Mouse (Mus musculus): ENCODE data around the gene Vasp. TPM values are rescaled to one million over a fixed set of nuclear protein-coding genes. Genes with fewer than 3 reads are reported as not detected.

Vasp gene
- polyA plus RNA-seq, 1 experiment from 2014 or later, result 108 TPM

- Histone ChIP-seq H3K4me1 (replicated peaks; ENCODE audit: control insufficient read depth, insufficient read depth) (no peaks in the 10 kb centered on the region), H3K9ac (ENCODE audit: low read length) (no peak overlapping the region), H3K27me3 (ENCODE audit: control insufficient read depth, insufficient read depth, low read length) (no peaks in the 10 kb centered on the region), H3K27ac (replicated peaks) (no peak overlapping the region), H3K4me2 (replicated peaks; ENCODE audit: low read depth) (no peak overlapping the region), H3K9me3 (ENCODE audit: control insufficient read depth, low read length) (no peaks in the 10 kb centered on the region), H3K36me3 (ENCODE audit: control insufficient read depth, insufficient read depth, low read length) (no peaks in the 10 kb centered on the region), H3K4me3 (ENCODE audit: low read depth, low read length) (no peak overlapping the region)
- WGBS, result 85% methylated on average over 6 of the region's 6 CpGs
- no peak for ATAC-seq (ENCODE audit: low FRiP score, low TSS enrichment)
- DNase-seq (ENCODE audit: low spot score), result no peak
- TF ChIP-seq CTCF (IDR thresholded peaks at IDR 0.05; ENCODE audit: low read depth), result peak; percentile 35
- no peak for TF ChIP-seq EP300 (optimal IDR thresholded peaks at IDR 0.05)
Measured at GRCm38 (mm10) chr7:19297034-19297433, 25.4 kb upstream of the Vasp start.

- TF ChIP-seq CTCF (IDR thresholded peaks at IDR 0.05; ENCODE audit: low read depth) (peak; percentile 93), EP300 (optimal IDR thresholded peaks at IDR 0.05) (no peak)
- DNase-seq (ENCODE audit: low spot score) (peak; percentile 96), ATAC-seq (ENCODE audit: low FRiP score, low TSS enrichment) (peak; percentile 75)
- Histone ChIP-seq H3K36me3 (ENCODE audit: control insufficient read depth, insufficient read depth, low read length) (no peaks in the 10 kb centered on the region), H3K27me3 (ENCODE audit: control insufficient read depth, insufficient read depth, low read length) (no peaks in the 10 kb centered on the region), H3K9ac (ENCODE audit: low read length) (no peak overlapping the region; the same call in 1 of the 2 replicates), H3K27ac (replicated peaks) (no peak overlapping the region), H3K9me3 (ENCODE audit: control insufficient read depth, low read length) (no peaks in the 10 kb centered on the region), H3K4me2 (replicated peaks; ENCODE audit: low read depth) (peak overlapping the region; percentile 47), H3K4me3 (ENCODE audit: low read depth, low read length) (peak overlapping the region; percentile 23; the same call in 1 of the 2 replicates), H3K4me1 (replicated peaks; ENCODE audit: control insufficient read depth, insufficient read depth) (no peaks in the 10 kb centered on the region)
- 12% methylated on average over 22 of the region's 22 CpGs for WGBS
Measured at GRCm38 (mm10) chr7:19295503-19296185, 24.0 kb upstream of the Vasp start.

- H3K4me1 ChIP-seq (replicated peaks; ENCODE audit: control insufficient read depth, insufficient read depth), result no peaks in the 10 kb centered on the region
- peak overlapping the region; percentile 71 for H3K27ac ChIP-seq (replicated peaks)
- peak overlapping the region; percentile 46 for H3K4me3 ChIP-seq (ENCODE audit: low read depth, low read length)
- peak overlapping the region; percentile 61 for H3K9ac ChIP-seq (ENCODE audit: low read length)
- ATAC-seq (ENCODE audit: low FRiP score, low TSS enrichment), result peak; percentile 43; the same call in 1 of the 2 replicates
- DNase-seq (ENCODE audit: low spot score), result peak; percentile 34
- H3K4me2 ChIP-seq (replicated peaks; ENCODE audit: low read depth), result peak overlapping the region; percentile 60
- no peaks in the 10 kb centered on the region for H3K27me3 ChIP-seq (ENCODE audit: control insufficient read depth, insufficient read depth, low read length)
- no peaks in the 10 kb centered on the region for H3K9me3 ChIP-seq (ENCODE audit: control insufficient read depth, low read length)
- no peak for TF ChIP-seq CTCF (IDR thresholded peaks at IDR 0.05; ENCODE audit: low read depth)
- TF ChIP-seq EP300 (optimal IDR thresholded peaks at IDR 0.05), result no peak
- H3K36me3 ChIP-seq (ENCODE audit: control insufficient read depth, insufficient read depth, low read length), result no peaks in the 10 kb centered on the region
- WGBS, result 2% methylated on average over 19 of the region's 20 CpGs
Measured at GRCm38 (mm10) chr7:19290969-19291596, 19.5 kb upstream of the Vasp start.

- Histone ChIP-seq H3K27me3 (ENCODE audit: control insufficient read depth, insufficient read depth, low read length) (peaks cover 1% of the 10 kb centered on the region; the same call in 1 of the 2 replicates), H3K36me3 (ENCODE audit: control insufficient read depth, insufficient read depth, low read length) (no peaks in the 10 kb centered on the region), H3K9me3 (ENCODE audit: control insufficient read depth, low read length) (no peaks in the 10 kb centered on the region), H3K4me3 (ENCODE audit: low read depth, low read length) (no peak overlapping the region), H3K4me1 (replicated peaks; ENCODE audit: control insufficient read depth, insufficient read depth) (no peaks in the 10 kb centered on the region), H3K27ac (replicated peaks) (no peak overlapping the region), H3K4me2 (replicated peaks; ENCODE audit: low read depth) (no peak overlapping the region), H3K9ac (ENCODE audit: low read length) (no peak overlapping the region)
- TF ChIP-seq CTCF (IDR thresholded peaks at IDR 0.05; ENCODE audit: low read depth) (peak; percentile 85), EP300 (optimal IDR thresholded peaks at IDR 0.05) (no peak)
- 34% methylated on average over 4 of the region's 4 CpGs for WGBS
- peak; percentile 69 for DNase-seq (ENCODE audit: low spot score)
- no peak for ATAC-seq (ENCODE audit: low FRiP score, low TSS enrichment)
Measured at GRCm38 (mm10) chr7:19284763-19285162, 13.1 kb upstream of the Vasp start.

- Histone ChIP-seq H3K27me3 (ENCODE audit: control insufficient read depth, insufficient read depth, low read length) (peaks cover 10% of the 10 kb centered on the region; the same call in 1 of the 2 replicates), H3K4me1 (replicated peaks; ENCODE audit: control insufficient read depth, insufficient read depth) (no peaks in the 10 kb centered on the region), H3K36me3 (ENCODE audit: control insufficient read depth, insufficient read depth, low read length) (no peaks in the 10 kb centered on the region), H3K9me3 (ENCODE audit: control insufficient read depth, low read length) (no peaks in the 10 kb centered on the region), H3K4me2 (replicated peaks; ENCODE audit: low read depth) (peak overlapping the region; percentile 92; the same call in 1 of the 2 replicates), H3K27ac (replicated peaks) (no peak overlapping the region), H3K4me3 (ENCODE audit: low read depth, low read length) (no peak overlapping the region), H3K9ac (ENCODE audit: low read length) (no peak overlapping the region)
- no peak for TF ChIP-seq EP300 (optimal IDR thresholded peaks at IDR 0.05)
- no peak for TF ChIP-seq CTCF (IDR thresholded peaks at IDR 0.05; ENCODE audit: low read depth)
- WGBS, result 31% methylated on average over 14 of the region's 14 CpGs
- DNase-seq (ENCODE audit: low spot score) (no peak), ATAC-seq (ENCODE audit: low FRiP score, low TSS enrichment) (no peak)
Measured at GRCm38 (mm10) chr7:19283406-19283804, 11.8 kb upstream of the Vasp start.
